Mouse (Mus musculus) hindbrain, embryonic 16.5 days (tissue): ENCODE measurements at regions not wholly inside any gene's neighbourhood (a gene's known extent, or its start where the extent isn't known, plus 50 kb on each side); places are given as distances from the start of the nearest gene placed in this dataset.
"Not testable (repeated sequence)": the region's sequence is repeated elsewhere in the genome, so short reads cannot be mapped to it uniquely, and the experiment has no call there.

Experiments
- ATAC-seq: fragments of 200-750 bp; cut with Nextera tagmentation; 2 replicates; pipeline ENCODE4 v1.8.0; 2017; ENCODE audit warnings: moderate TSS enrichment, moderate library complexity
- H3K27ac ChIP-seq: fragments of 300-500 bp; sonication (generic); 2 replicates; pipeline ENCODE4 v1.5.1; 2014; ENCODE audit warnings: low read depth, mild to moderate bottlenecking, control low read depth, low read length, moderate library complexity
- H3K27me3 ChIP-seq: fragments of 300-500 bp; sonication (generic); replicated peaks from 2 replicates; pipeline ENCODE4 v1.6.1; 2014; ENCODE audit warnings: low read length; ENCODE audit not compliant: control insufficient read depth, insufficient read depth
- H3K36me3 ChIP-seq: fragments of 300-500 bp; sonication (generic); 2 replicates; pipeline ENCODE4 v1.6.1; 2014; ENCODE audit warnings: mild to moderate bottlenecking, low read length, moderate library complexity, mixed read lengths; ENCODE audit not compliant: control insufficient read depth, insufficient read depth
- H3K4me1 ChIP-seq: fragments of 300-500 bp; sonication (generic); 2 replicates; pipeline ENCODE4 v1.6.1; 2014; ENCODE audit warnings: low read depth, low read length; ENCODE audit not compliant: control insufficient read depth, insufficient read depth
- H3K4me2 ChIP-seq: fragments of 300-500 bp; sonication (generic); 2 replicates; pipeline ENCODE4 v1.6.1; 2014; ENCODE audit warnings: mild to moderate bottlenecking, low read length, control low read depth, moderate library complexity
- H3K4me3 ChIP-seq: fragments of 300-500 bp; sonication (generic); 2 replicates; pipeline ENCODE4 v1.5.1; 2014; ENCODE audit warnings: mild to moderate bottlenecking, low read length, control low read depth, moderate library complexity
- H3K9ac ChIP-seq: fragments of 300-500 bp; sonication (generic); 2 replicates; pipeline ENCODE4 v1.6.1; 2014; ENCODE audit warnings: low read depth, mild to moderate bottlenecking, control low read depth, low read length, moderate library complexity
- H3K9me3 ChIP-seq: fragments of 300-500 bp; sonication (generic); 2 replicates; pipeline ENCODE4 v1.6.1; 2014; ENCODE audit warnings: mild to moderate bottlenecking, low read length, moderate library complexity; ENCODE audit not compliant: control insufficient read depth
- WGBS: fragments of 180-500 bp; shearing (Covaris S2); extraction: QIAGEN DNeasy Blood & Tissue Kit; methylation state at CpG from one replicate; pipeline ENCODE4 v1.1.7; 2014; 5-methylcytosine and 5-hydroxymethylcytosine counted together

- H3K27me3 ChIP-seq = no peaks in the 10 kb centered on the region
- no peaks in the 10 kb centered on the region for H3K4me1 ChIP-seq
- H3K4me2 ChIP-seq = no peak overlapping the region
- no peaks in the 10 kb centered on the region for H3K9me3 ChIP-seq
- H3K27ac ChIP-seq = no peak overlapping the region
- ATAC-seq = no peak
- no peaks in the 10 kb centered on the region for H3K36me3 ChIP-seq
- no peak overlapping the region for H3K9ac ChIP-seq
- H3K4me3 ChIP-seq = no peak overlapping the region
These were observed 63.0 kb upstream of the Tmem106b start for GRCm38 (mm10) chr6:13006596-13006995.

GRCm38 (mm10) chr6:12994701-12995100, 74.9 kb upstream of the Tmem106b start:
- WGBS = 75% methylated on average over 2 of the region's 2 CpGs

GRCm38 (mm10) chr6:12993772-12994171, 75.8 kb upstream of the Tmem106b start:
- H3K9me3 ChIP-seq = no peaks in the 10 kb centered on the region
- no peaks in the 10 kb centered on the region for H3K4me1 ChIP-seq
- H3K27ac ChIP-seq = no peak overlapping the region
- H3K9ac ChIP-seq = no peak overlapping the region
- H3K4me2 ChIP-seq = no peak overlapping the region
- H3K36me3 ChIP-seq = no peaks in the 10 kb centered on the region
- no peak for ATAC-seq
- H3K27me3 ChIP-seq = no peaks in the 10 kb centered on the region
- WGBS = 78% methylated on average over 2 of the region's 2 CpGs
- H3K4me3 ChIP-seq = no peak overlapping the region

More at GRCm38 (mm10) chr6:12994701-12995100, 74.9 kb upstream of the Tmem106b start:
- no peak for ATAC-seq
- H3K36me3 ChIP-seq = no peaks in the 10 kb centered on the region
- no peak overlapping the region for H3K4me2 ChIP-seq
- H3K4me1 ChIP-seq = no peaks in the 10 kb centered on the region
- no peaks in the 10 kb centered on the region for H3K27me3 ChIP-seq
- H3K9me3 ChIP-seq = no peaks in the 10 kb centered on the region
- H3K9ac ChIP-seq = no peak overlapping the region
- H3K27ac ChIP-seq = no peak overlapping the region
- no peak overlapping the region for H3K4me3 ChIP-seq

- H3K4me3 ChIP-seq = no peak overlapping the region
- no peak overlapping the region for H3K27ac ChIP-seq
- ATAC-seq = peak; percentile 83
- no peaks in the 10 kb centered on the region for H3K27me3 ChIP-seq
- no peak overlapping the region for H3K4me2 ChIP-seq
- no peaks in the 10 kb centered on the region for H3K36me3 ChIP-seq
- WGBS = 33% methylated on average over 1 of the region's 1 CpGs
- no peaks in the 10 kb centered on the region for H3K4me1 ChIP-seq
- no peaks in the 10 kb centered on the region for H3K9me3 ChIP-seq
- no peak overlapping the region for H3K9ac ChIP-seq
These were observed 92.2 kb upstream of the Tmem106b start for GRCm38 (mm10) chr6:12977184-12977897.

- Histone ChIP-seq H3K36me3 (no peaks in the 10 kb centered on the region), H3K27me3 (no peaks in the 10 kb centered on the region), H3K9ac (no peak overlapping the region), H3K27ac (no peak overlapping the region), H3K4me2 (no peak overlapping the region), H3K9me3 (no peaks in the 10 kb centered on the region), H3K4me1 (no peaks in the 10 kb centered on the region), H3K4me3 (no peak overlapping the region)
- WGBS = 63% methylated on average over 1 of the region's 1 CpGs
- no peak for ATAC-seq
These were observed 98.0 kb upstream of the Tmem106b start for GRCm38 (mm10) chr6:12971604-12972003.

GRCm38 (mm10) chr6:12967291-12967690, 102.3 kb upstream of the Tmem106b start:
- no peaks in the 10 kb centered on the region for H3K36me3 ChIP-seq
- no peak overlapping the region for H3K27ac ChIP-seq
- 91% methylated on average over 2 of the region's 2 CpGs for WGBS
- H3K27me3 ChIP-seq = no peaks in the 10 kb centered on the region
- no peaks in the 10 kb centered on the region for H3K9me3 ChIP-seq
- no peak overlapping the region for H3K9ac ChIP-seq
- H3K4me1 ChIP-seq = no peaks in the 10 kb centered on the region
- no peak overlapping the region for H3K4me3 ChIP-seq
- no peak overlapping the region for H3K4me2 ChIP-seq
- ATAC-seq = no peak

GRCm38 (mm10) chr6:12957797-12958196, 111.8 kb upstream of the Tmem106b start:
- no peaks in the 10 kb centered on the region for H3K4me1 ChIP-seq
- no peak for ATAC-seq
- H3K36me3 ChIP-seq = no peaks in the 10 kb centered on the region
- H3K27me3 ChIP-seq = no peaks in the 10 kb centered on the region
- H3K4me3 ChIP-seq = no peak overlapping the region
- no peaks in the 10 kb centered on the region for H3K9me3 ChIP-seq
- no peak overlapping the region for H3K9ac ChIP-seq
- 83% methylated on average over 6 of the region's 6 CpGs for WGBS
- no peak overlapping the region for H3K4me2 ChIP-seq
- H3K27ac ChIP-seq = no peak overlapping the region

GRCm38 (mm10) chr6:12911610-12912009, 157.9 kb upstream of the Tmem106b start:
- Histone ChIP-seq H3K27me3 (no peaks in the 10 kb centered on the region), H3K4me3 (no peak overlapping the region), H3K27ac (no peak overlapping the region), H3K9me3 (no peaks in the 10 kb centered on the region), H3K4me2 (no peak overlapping the region), H3K4me1 (no peaks in the 10 kb centered on the region), H3K9ac (no peak overlapping the region), H3K36me3 (no peaks in the 10 kb centered on the region)
- 51% methylated on average over 3 of the region's 3 CpGs for WGBS
- ATAC-seq = no peak

- Histone ChIP-seq H3K9me3 (no peaks in the 10 kb centered on the region), H3K4me2 (no peak overlapping the region), H3K4me1 (no peaks in the 10 kb centered on the region), H3K36me3 (no peaks in the 10 kb centered on the region), H3K27ac (no peak overlapping the region), H3K9ac (no peak overlapping the region), H3K4me3 (no peak overlapping the region), H3K27me3 (no peaks in the 10 kb centered on the region)
- 57% methylated on average over 5 of the region's 5 CpGs for WGBS
- ATAC-seq = no peak
These were observed 143.7 kb upstream of the Thsd7a start for GRCm38 (mm10) chr6:12892929-12893328.

- not testable (repeated sequence) for H3K27me3 ChIP-seq, H3K4me2 ChIP-seq, H3K27ac ChIP-seq, H3K4me3 ChIP-seq, H3K36me3 ChIP-seq, H3K9ac ChIP-seq, H3K9me3 ChIP-seq, ATAC-seq, H3K4me1 ChIP-seq
- 52% methylated on average over 1 of the region's 1 CpGs for WGBS
These were observed 127.7 kb upstream of the Thsd7a start for GRCm38 (mm10) chr6:12876947-12877346.
